Mouse (Mus musculus): ENCODE results near the gene Snx25. TPM values are rescaled to one million over a fixed set of nuclear protein-coding genes. Genes with fewer than 3 reads are reported as not detected.
A peak's percentile ranks its signal among the peaks of the same experiment; 100 is the strongest.
"Not testable (repeated sequence)": the region's sequence is repeated elsewhere in the genome, so short reads cannot be mapped to it uniquely, and the experiment has no call there.

The Snx25 gene
- polyA plus RNA-seq, 1 experiment from 2014 or later, result 9.6 TPM

DNA sequence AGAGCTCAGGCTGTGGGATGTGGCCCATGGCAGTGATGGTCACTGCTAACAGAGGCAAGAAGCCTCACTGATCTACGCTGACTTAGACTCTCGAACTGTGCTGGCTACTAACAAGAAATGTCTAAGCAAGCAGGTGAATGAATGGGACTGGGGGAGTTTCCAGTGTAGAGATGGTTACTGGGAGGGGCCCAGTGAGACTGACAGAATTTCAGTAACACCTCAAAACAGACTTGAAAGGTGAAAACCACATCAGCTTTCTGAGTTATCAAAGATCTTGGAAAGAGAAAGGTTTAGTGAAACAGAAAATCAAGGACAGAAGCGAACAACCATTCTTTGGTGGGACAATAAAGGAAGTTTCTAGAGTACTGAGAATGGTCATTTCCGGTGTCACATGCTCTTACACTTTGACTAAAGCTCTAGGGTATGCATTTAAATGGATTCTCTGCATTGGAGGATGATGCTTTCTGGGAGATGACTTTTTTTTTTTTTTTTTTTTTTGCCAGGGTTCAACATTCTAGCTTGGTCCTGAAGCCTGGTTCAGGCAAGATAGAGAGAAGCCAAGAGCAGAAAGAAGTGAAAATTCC, 9.4 kb downstream of the Snx25 start:
- H3K4me1 ChIP-seq (ENCODE audit: control insufficient read depth, insufficient read depth, low read length), result no peaks in the 10 kb centered on the region; the same call in 1 of the 2 replicates
- no peaks in the 10 kb centered on the region for H3K36me3 ChIP-seq (ENCODE audit: control insufficient read depth, insufficient read depth, low read length)
- H3K27me3 ChIP-seq (replicated peaks; ENCODE audit: control insufficient read depth, insufficient read depth, low read length), result no peaks in the 10 kb centered on the region
- H3K27ac ChIP-seq (replicated peaks; ENCODE audit: low read depth, low read length), result no peak overlapping the region
- 89% methylated on average over 4 of the region's 4 CpGs for WGBS
- no peak for DNase-seq (ENCODE audit: low spot score)
- no peak for ATAC-seq (ENCODE audit: low read depth)
- H3K4me3 ChIP-seq (ENCODE audit: low read depth, low read length), result no peak overlapping the region
- H3K9me3 ChIP-seq (ENCODE audit: control insufficient read depth, low read length), result no peaks in the 10 kb centered on the region
- H3K4me2 ChIP-seq (ENCODE audit: low read depth, low read length), result no peak overlapping the region
- no peak overlapping the region for H3K9ac ChIP-seq (ENCODE audit: low read depth, low read length)

DNA sequence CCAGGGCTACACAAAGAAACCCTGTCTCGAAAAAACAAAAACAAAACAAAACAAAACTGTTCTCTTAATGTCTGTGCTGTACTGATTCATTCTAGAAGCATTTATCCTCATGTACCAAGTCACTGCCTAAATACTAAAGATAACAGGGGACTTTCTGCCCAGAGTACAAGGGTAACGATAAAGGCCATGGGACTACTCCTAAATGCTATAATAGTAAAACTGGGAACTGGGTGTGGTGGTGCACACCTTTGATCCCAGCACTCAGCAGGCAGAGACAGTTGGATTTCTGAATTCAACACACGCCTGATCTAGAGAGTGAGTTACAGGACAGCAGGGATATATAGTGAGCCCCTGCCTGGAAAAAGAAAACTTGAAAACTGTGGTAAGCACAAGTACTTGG, 10.3 kb downstream of the Snx25 start:
- Histone ChIP-seq H3K36me3 (ENCODE audit: control insufficient read depth, insufficient read depth, low read length) (no peaks in the 10 kb centered on the region), H3K9ac (ENCODE audit: low read depth, low read length) (no peak overlapping the region), H3K4me3 (ENCODE audit: low read depth, low read length) (no peak overlapping the region), H3K27me3 (replicated peaks; ENCODE audit: control insufficient read depth, insufficient read depth, low read length) (no peaks in the 10 kb centered on the region), H3K9me3 (ENCODE audit: control insufficient read depth, low read length) (no peaks in the 10 kb centered on the region), H3K27ac (replicated peaks; ENCODE audit: low read depth, low read length) (no peak overlapping the region), H3K4me1 (ENCODE audit: control insufficient read depth, insufficient read depth, low read length) (no peaks in the 10 kb centered on the region; the same call in 1 of the 2 replicates), H3K4me2 (ENCODE audit: low read depth, low read length) (no peak overlapping the region)
- no peak for DNase-seq (ENCODE audit: low spot score)
- no peak for ATAC-seq (ENCODE audit: low read depth)
- 95% methylated on average over 3 of the region's 3 CpGs for WGBS

DNA sequence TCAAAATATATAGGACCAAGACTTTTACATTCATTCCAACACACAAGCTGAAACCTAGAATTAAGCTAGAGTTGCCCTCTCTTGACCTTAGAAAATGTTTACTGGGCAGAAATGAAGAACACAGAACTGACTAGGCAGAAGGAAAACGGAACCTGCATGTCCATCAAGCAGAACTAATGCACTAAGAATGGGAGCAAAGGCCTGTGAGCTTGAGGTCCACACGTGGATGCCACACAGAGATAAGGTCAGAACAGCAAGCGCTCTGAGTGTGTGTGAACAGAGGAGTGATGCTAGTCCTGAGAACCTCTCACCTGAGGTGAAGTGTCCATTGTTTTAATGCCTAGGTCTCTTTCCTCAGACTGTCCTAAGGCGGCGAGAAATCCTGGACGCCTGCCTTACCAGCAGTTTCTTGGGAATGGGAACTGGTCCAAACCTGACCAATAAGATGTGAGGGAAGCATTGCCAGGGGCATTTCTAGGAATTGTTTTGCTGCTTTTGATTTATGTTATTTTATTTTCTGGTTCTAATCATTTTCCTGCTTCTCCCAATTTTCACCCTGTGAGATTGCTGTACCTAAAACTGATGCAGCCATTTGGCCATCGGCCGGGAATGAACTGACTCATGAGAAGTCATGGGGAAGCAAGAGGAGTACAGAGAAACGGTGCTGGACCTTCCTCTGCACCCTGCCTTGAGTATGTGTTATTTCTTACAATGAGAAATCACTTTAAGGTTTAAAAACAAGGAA, 11.4 kb downstream of the Snx25 start:
- WGBS, result 77% methylated on average over 9 of the region's 9 CpGs
- H3K4me2 ChIP-seq (ENCODE audit: low read depth, low read length), result no peak overlapping the region
- no peak overlapping the region for H3K4me3 ChIP-seq (ENCODE audit: low read depth, low read length)
- no peak for DNase-seq (ENCODE audit: low spot score)
- no peak overlapping the region for H3K9ac ChIP-seq (ENCODE audit: low read depth, low read length)
- no peaks in the 10 kb centered on the region for H3K9me3 ChIP-seq (ENCODE audit: control insufficient read depth, low read length)
- no peak overlapping the region for H3K27ac ChIP-seq (replicated peaks; ENCODE audit: low read depth, low read length)
- no peaks in the 10 kb centered on the region for H3K27me3 ChIP-seq (replicated peaks; ENCODE audit: control insufficient read depth, insufficient read depth, low read length)
- ATAC-seq (ENCODE audit: low read depth), result no peak
- H3K4me1 ChIP-seq (ENCODE audit: control insufficient read depth, insufficient read depth, low read length), result no peaks in the 10 kb centered on the region; the same call in 1 of the 2 replicates
- H3K36me3 ChIP-seq (ENCODE audit: control insufficient read depth, insufficient read depth, low read length), result no peaks in the 10 kb centered on the region

DNA sequence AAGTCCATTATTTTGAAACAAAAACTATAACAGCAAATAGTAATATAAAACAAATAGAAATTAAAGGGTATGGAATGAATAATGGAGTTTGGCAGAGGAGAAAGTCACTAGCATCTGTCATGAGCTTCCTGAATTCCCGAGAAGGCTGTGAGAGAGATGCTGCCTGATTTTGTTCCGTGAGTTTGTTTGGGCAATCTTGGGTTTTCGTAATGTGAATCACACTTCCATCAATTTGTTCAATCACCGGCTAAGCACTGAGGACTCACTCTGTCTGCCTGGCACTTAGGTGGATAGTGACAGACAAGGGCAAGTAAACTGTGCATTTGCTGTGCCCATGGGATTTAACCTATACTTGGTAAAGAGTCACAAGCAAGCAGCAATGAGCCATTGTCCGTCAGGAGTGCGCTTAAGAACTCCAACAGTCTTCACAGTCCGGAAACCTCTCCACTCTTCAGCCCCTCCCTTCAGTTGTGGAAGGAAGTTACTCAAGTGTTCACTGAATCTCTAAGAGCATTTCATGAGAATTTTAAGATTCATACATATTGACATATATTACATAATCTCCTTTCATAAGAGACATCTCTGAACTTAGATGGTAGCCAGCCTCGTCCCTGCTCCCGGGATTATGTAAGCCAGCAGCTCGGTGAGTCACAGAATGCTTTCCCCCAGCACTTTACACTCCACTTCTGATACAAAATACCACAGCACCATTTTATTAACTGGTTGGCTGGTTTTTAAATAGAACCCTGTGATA, 13.9 kb downstream of the Snx25 start:
- H3K27me3 ChIP-seq (replicated peaks; ENCODE audit: control insufficient read depth, insufficient read depth, low read length), result no peaks in the 10 kb centered on the region
- no peaks in the 10 kb centered on the region; the same call in 1 of the 2 replicates for H3K4me1 ChIP-seq (ENCODE audit: control insufficient read depth, insufficient read depth, low read length)
- no peaks in the 10 kb centered on the region for H3K36me3 ChIP-seq (ENCODE audit: control insufficient read depth, insufficient read depth, low read length)
- DNase-seq (ENCODE audit: low spot score) (no peak), ATAC-seq (ENCODE audit: low read depth) (no peak)
- no peak overlapping the region for H3K4me3 ChIP-seq (ENCODE audit: low read depth, low read length)
- 74% methylated on average over 10 of the region's 10 CpGs for WGBS
- no peak overlapping the region for H3K9ac ChIP-seq (ENCODE audit: low read depth, low read length)
- no peak overlapping the region for H3K27ac ChIP-seq (replicated peaks; ENCODE audit: low read depth, low read length)
- H3K4me2 ChIP-seq (ENCODE audit: low read depth, low read length), result no peak overlapping the region
- H3K9me3 ChIP-seq (ENCODE audit: control insufficient read depth, low read length), result 0 out of 2 replicates have a peak, but pooled peaks cover 4% of the 10 kb centered on the region

DNA sequence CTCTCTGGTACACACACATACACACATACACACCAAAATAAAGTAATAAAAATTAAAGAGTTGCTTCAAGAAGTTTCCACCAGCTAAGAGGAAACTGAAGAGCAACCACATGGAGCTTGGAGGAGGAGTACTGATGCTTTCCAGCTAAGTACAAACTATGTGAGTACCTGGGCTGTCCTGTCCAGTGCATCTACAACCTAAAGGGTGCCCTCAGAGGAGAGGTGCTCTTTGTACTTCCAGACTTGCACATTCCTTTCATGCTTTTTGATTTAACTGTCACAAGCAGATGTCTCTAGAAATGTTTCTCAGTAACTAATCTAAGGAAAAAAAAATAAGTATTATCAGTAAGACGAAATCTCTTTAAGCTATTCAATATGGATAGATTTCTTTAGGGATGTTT, 14.6 kb downstream of the Snx25 start:
- Histone ChIP-seq H3K4me2 (ENCODE audit: low read depth, low read length) (no peak overlapping the region), H3K9ac (ENCODE audit: low read depth, low read length) (no peak overlapping the region), H3K36me3 (ENCODE audit: control insufficient read depth, insufficient read depth, low read length) (no peaks in the 10 kb centered on the region), H3K4me1 (ENCODE audit: control insufficient read depth, insufficient read depth, low read length) (no peaks in the 10 kb centered on the region; the same call in 1 of the 2 replicates), H3K4me3 (ENCODE audit: low read depth, low read length) (no peak overlapping the region), H3K9me3 (ENCODE audit: control insufficient read depth, low read length) (0 out of 2 replicates have a peak, but pooled peaks cover 4% of the 10 kb centered on the region), H3K27me3 (replicated peaks; ENCODE audit: control insufficient read depth, insufficient read depth, low read length) (no peaks in the 10 kb centered on the region), H3K27ac (replicated peaks; ENCODE audit: low read depth, low read length) (no peak overlapping the region)
- WGBS, result 74% methylated on average over 1 of the region's 1 CpGs
- DNase-seq (ENCODE audit: low spot score) (no peak), ATAC-seq (ENCODE audit: low read depth) (no peak)

DNA sequence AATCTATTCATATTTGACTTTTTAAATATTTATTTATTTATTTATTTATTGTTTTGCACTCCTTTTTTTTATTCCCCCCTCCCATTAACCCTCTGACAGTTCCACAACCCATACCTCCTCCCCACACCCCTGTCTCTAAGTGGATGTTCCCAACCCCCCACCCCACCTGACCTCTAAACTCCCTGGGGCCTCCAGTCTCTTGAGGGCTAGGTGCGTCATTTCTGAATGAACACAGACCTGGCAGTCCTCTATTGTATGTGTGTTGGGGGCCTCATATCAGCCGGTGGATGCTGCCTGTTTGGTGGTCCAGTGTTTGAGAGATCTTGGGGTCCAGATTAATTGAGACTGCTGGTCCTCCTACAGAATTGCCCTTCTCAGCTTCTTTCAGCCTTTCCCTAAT, 16.4 kb downstream of the Snx25 start:
- H3K36me3 ChIP-seq (ENCODE audit: control insufficient read depth, insufficient read depth, low read length); ATAC-seq (ENCODE audit: low read depth): not testable (repeated sequence)

DNA sequence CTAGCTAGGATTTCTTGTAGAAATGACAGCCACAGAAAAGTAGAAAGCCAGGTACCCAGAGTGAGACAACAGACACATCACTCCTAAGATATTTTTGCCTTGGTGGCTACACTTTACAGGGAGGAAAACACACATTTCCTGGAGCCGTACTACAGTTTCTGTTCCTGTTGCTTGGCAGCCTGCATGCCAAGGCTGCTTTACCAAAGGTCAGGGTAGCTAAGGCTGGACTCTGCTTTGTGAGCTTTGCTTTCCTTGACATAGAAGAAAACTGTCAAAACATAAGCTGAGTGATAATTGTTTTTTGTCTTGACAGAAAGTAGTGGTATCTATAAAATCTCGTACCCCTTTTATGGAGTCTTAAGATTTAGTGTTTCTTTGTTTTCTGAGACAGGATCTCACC, 21.5 kb downstream of the Snx25 start:
- Histone ChIP-seq H3K4me1 (ENCODE audit: control insufficient read depth, insufficient read depth, low read length) (no peaks in the 10 kb centered on the region), H3K27ac (replicated peaks; ENCODE audit: low read depth, low read length) (no peak overlapping the region), H3K27me3 (replicated peaks; ENCODE audit: control insufficient read depth, insufficient read depth, low read length) (no peaks in the 10 kb centered on the region), H3K36me3 (ENCODE audit: control insufficient read depth, insufficient read depth, low read length) (no peaks in the 10 kb centered on the region), H3K4me3 (ENCODE audit: low read depth, low read length) (no peak overlapping the region), H3K9ac (ENCODE audit: low read depth, low read length) (no peak overlapping the region), H3K9me3 (ENCODE audit: control insufficient read depth, low read length) (0 out of 2 replicates have a peak, but pooled peaks cover 4% of the 10 kb centered on the region), H3K4me2 (ENCODE audit: low read depth, low read length) (no peak overlapping the region)
- no peak for DNase-seq (ENCODE audit: low spot score)
- ATAC-seq (ENCODE audit: low read depth), result no peak
- 82% methylated on average over 2 of the region's 2 CpGs for WGBS

More for the DNA sequence above, 16.4 kb downstream of the Snx25 start:
- H3K9ac ChIP-seq (ENCODE audit: low read depth, low read length); H3K27ac ChIP-seq (replicated peaks; ENCODE audit: low read depth, low read length); H3K27me3 ChIP-seq (replicated peaks; ENCODE audit: control insufficient read depth, insufficient read depth, low read length); H3K4me2 ChIP-seq (ENCODE audit: low read depth, low read length); H3K4me1 ChIP-seq (ENCODE audit: control insufficient read depth, insufficient read depth, low read length); H3K4me3 ChIP-seq (ENCODE audit: low read depth, low read length); DNase-seq (ENCODE audit: low spot score); H3K9me3 ChIP-seq (ENCODE audit: control insufficient read depth, low read length): not testable (repeated sequence)
- 91% methylated on average over 2 of the region's 2 CpGs for WGBS

DNA sequence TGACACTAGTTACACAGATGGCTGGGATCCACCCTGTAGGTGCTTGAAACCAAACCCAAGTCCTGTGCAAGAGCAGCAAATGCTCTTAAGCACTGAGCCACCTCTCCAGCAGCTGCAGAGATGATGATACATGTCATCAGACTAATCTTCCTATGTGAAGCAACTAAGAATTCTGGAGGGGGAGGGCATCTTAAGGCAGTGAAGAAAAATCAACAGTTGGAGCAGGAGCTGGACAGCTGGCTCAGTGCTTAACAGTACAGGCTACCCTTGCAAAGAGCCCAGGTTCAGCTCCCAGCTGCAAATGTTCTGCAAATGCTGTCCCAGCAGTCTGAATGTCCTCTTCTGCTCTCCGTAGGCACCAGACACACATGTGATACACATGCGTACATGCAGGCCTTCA, 29.5 kb downstream of the Snx25 start:
- H3K27ac ChIP-seq (replicated peaks; ENCODE audit: low read depth, low read length), result no peak overlapping the region
- no peak overlapping the region for H3K4me3 ChIP-seq (ENCODE audit: low read depth, low read length)
- no peaks in the 10 kb centered on the region for H3K4me1 ChIP-seq (ENCODE audit: control insufficient read depth, insufficient read depth, low read length)
- H3K4me2 ChIP-seq (ENCODE audit: low read depth, low read length), result no peak overlapping the region
- no peaks in the 10 kb centered on the region for H3K27me3 ChIP-seq (replicated peaks; ENCODE audit: control insufficient read depth, insufficient read depth, low read length)
- 78% methylated on average over 2 of the region's 2 CpGs for WGBS
- H3K9me3 ChIP-seq (ENCODE audit: control insufficient read depth, low read length), result no peaks in the 10 kb centered on the region
- H3K36me3 ChIP-seq (ENCODE audit: control insufficient read depth, insufficient read depth, low read length), result no peaks in the 10 kb centered on the region
- DNase-seq (ENCODE audit: low spot score) (peak; percentile 53), ATAC-seq (ENCODE audit: low read depth) (peak; percentile 30; the same call in 1 of the 2 replicates)
- no peak overlapping the region for H3K9ac ChIP-seq (ENCODE audit: low read depth, low read length)
